Mouse (Mus musculus) liver, adult (tissue): ENCODE measurements around the gene Cryba4.

Experiments used
- GATA4 ChIP-seq: IDR thresholded peaks from 2 replicates; pipeline ENCODE4 v1.6.1; 2014; ENCODE audit warnings: mild to moderate bottlenecking, low read length; ENCODE audit not compliant: insufficient replicate concordance

Cryba4 gene

GRCm38 (mm10) chr5:112210104-112210503 lies 42.2 kb downstream of the Cryba4 start:
- TF ChIP-seq GATA4: no peak

GRCm38 (mm10) chr5:112208321-112208720 lies 44.0 kb downstream of the Cryba4 start:
- TF ChIP-seq GATA4: no peak

GRCm38 (mm10) chr5:112206543-112207255 lies 45.6 kb downstream of the Cryba4 start:
- no peak for TF ChIP-seq GATA4

DNA sequence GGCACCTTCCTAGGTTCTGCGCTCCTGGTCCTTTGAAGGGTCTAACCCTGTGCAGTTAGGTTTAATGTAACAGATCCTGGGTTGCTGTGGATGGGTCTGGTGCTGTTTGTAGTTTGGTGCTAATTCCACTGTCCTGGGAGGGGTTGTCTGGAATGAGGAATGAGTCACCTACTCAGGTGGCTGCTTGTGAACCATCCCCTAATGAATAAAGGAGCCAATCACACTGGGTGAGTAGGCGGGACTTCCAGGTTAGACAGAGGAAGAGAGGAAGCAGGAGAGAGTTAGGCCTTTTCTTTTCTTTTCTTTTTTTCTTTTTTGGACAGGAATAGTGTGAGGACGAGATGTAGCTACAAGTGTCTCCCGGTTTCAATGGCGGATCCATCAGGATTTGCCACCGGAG lies 52.7 kb downstream of the Cryba4 start:
- TF ChIP-seq GATA4: no peak
